Mouse (Mus musculus) left cerebral cortex, postnatal 10 days (tissue): Measurements from ENCODE around the gene Pbx1. TPM values are rescaled to one million over a fixed set of nuclear protein-coding genes. Genes with fewer than 3 reads are reported as not detected.

Experiments used
- DNase-seq, 2 experiments: peaks; one replicate each; pipeline ENCODE4 v3.0.0; 2021 to 2022; ENCODE audit warnings: low spot score in 2 of 2, mixed read lengths in 1 of 2; ENCODE audit errors: extremely low spot score in 1 of 2
- intact Hi-C: fragments of 180-260 bp; cut with DNase I; formaldehyde crosslinking; loops from one replicate; pipeline ENCODE4 v1.15.1; 2025
- total RNA-seq, 2 experiments: library from RNA; stranded (reverse); gene quantifications; 2 replicates each; pipeline ENCODE4 v1.2.3; 2021

Pbx1 gene
- total RNA-seq, 2 experiments from 2014 or later = 164 to 181 TPM

- intact Hi-C loops = no loop called here
- no peak for DNase-seq
Measured at GRCm38 (mm10) chr1:168290236-168290985, 141.7 kb downstream of the Pbx1 start.

- intact Hi-C loops = loop anchor here (5.0 kb wide), 1 partner anchor 47 kb away; no protein-coding TSS in a partner anchor
- DNase-seq = peak in 1 of 2 experiments; percentile 30
Measured at GRCm38 (mm10) chr1:168288891-168289545, 143.1 kb downstream of the Pbx1 start.

- DNase-seq = peak; percentile 31 to 39
- intact Hi-C loops = loop anchor here (5.0 kb wide), 1 partner anchor 46 kb away; no protein-coding TSS in a partner anchor
Measured at GRCm38 (mm10) chr1:168287843-168288591, 144.1 kb downstream of the Pbx1 start.

- intact Hi-C loops = loop anchor here (5.0 kb wide), 1 partner anchor 45 kb away; no protein-coding TSS in a partner anchor
- no peak for DNase-seq
Measured at GRCm38 (mm10) chr1:168286862-168287650, 145.0 kb downstream of the Pbx1 start.

GRCm38 (mm10) chr1:168284566-168285141, 147.4 kb downstream of the Pbx1 start:
- no peak for DNase-seq
- intact Hi-C loops = loop anchor here (5.0 kb wide), 1 partner anchor 42 kb away; no protein-coding TSS in a partner anchor

GRCm38 (mm10) chr1:168283841-168284565, 148.1 kb downstream of the Pbx1 start:
- no peak for DNase-seq
- intact Hi-C loops = no loop called here

GRCm38 (mm10) chr1:168283421-168283820, 148.6 kb downstream of the Pbx1 start:
- DNase-seq = no peak
- intact Hi-C loops = no loop called here

GRCm38 (mm10) chr1:168275678-168276077, 156.4 kb downstream of the Pbx1 start:
- intact Hi-C loops = no loop called here

GRCm38 (mm10) chr1:168274296-168274695, 157.8 kb downstream of the Pbx1 start:
- intact Hi-C loops = no loop called here
- no peak for DNase-seq

More at GRCm38 (mm10) chr1:168275678-168276077, 156.4 kb downstream of the Pbx1 start:
- no peak for DNase-seq

GRCm38 (mm10) chr1:168272091-168272490, 160.0 kb downstream of the Pbx1 start:
- DNase-seq = no peak
- intact Hi-C loops = no loop called here

- intact Hi-C loops = no loop called here
- no peak for DNase-seq
Measured at GRCm38 (mm10) chr1:168271207-168271606, 160.9 kb downstream of the Pbx1 start.

GRCm38 (mm10) chr1:168268751-168269623, 163.1 kb downstream of the Pbx1 start:
- intact Hi-C loops = no loop called here
- peak in 1 of 2 experiments; percentile 35 for DNase-seq

- no peak for DNase-seq
Measured at GRCm38 (mm10) chr1:168268224-168268623, 163.8 kb downstream of the Pbx1 start.

GRCm38 (mm10) chr1:168265594-168266390, 166.3 kb downstream of the Pbx1 start:
- intact Hi-C loops = no loop called here

More at GRCm38 (mm10) chr1:168268224-168268623, 163.8 kb downstream of the Pbx1 start:
- intact Hi-C loops = no loop called here

GRCm38 (mm10) chr1:168265090-168265489, 167.0 kb downstream of the Pbx1 start:
- DNase-seq = no peak
- intact Hi-C loops = no loop called here

More at GRCm38 (mm10) chr1:168265594-168266390, 166.3 kb downstream of the Pbx1 start:
- DNase-seq = no peak

- intact Hi-C loops = no loop called here
- no peak for DNase-seq
Measured at GRCm38 (mm10) chr1:168260391-168260790, 171.7 kb downstream of the Pbx1 start.
